Mouse (Mus musculus) neural tube, embryonic 15.5 days (tissue): ENCODE measurements around the gene Syk. TPM values are rescaled to one million over a fixed set of nuclear protein-coding genes. Genes with fewer than 3 reads are reported as not detected.

Source experiments
- ATAC-seq: fragments of 200-750 bp; cut with Nextera tagmentation; 2 replicates; pipeline ENCODE4 v1.8.0; 2017; ENCODE audit warnings: mild to moderate bottlenecking, moderate TSS enrichment, moderate library complexity; ENCODE audit not compliant: low FRiP score
- H3K27ac ChIP-seq: fragments of 300-500 bp; sonication (generic); replicated peaks from 2 replicates; pipeline ENCODE4 v1.5.1; 2015; ENCODE audit warnings: mild to moderate bottlenecking, inconsistent platforms
- H3K27me3 ChIP-seq: fragments of 300-500 bp; sonication (generic); replicated peaks from 2 replicates; pipeline ENCODE4 v1.6.1; 2015; ENCODE audit warnings: inconsistent platforms
- H3K36me3 ChIP-seq: fragments of 300-500 bp; sonication (generic); 2 replicates; pipeline ENCODE4 v1.6.1; 2015; ENCODE audit warnings: inconsistent platforms
- H3K4me1 ChIP-seq: fragments of 300-500 bp; sonication (generic); 2 replicates; pipeline ENCODE4 v1.6.1; 2015; ENCODE audit warnings: inconsistent platforms
- H3K4me2 ChIP-seq: fragments of 300-500 bp; sonication (generic); 2 replicates; pipeline ENCODE4 v1.6.1; 2015; ENCODE audit warnings: inconsistent platforms, mild to moderate bottlenecking, moderate library complexity
- H3K4me3 ChIP-seq: fragments of 300-500 bp; sonication (generic); replicated peaks from 2 replicates; pipeline ENCODE4 v1.5.1; 2015; ENCODE audit warnings: mild to moderate bottlenecking, inconsistent platforms
- H3K9ac ChIP-seq: fragments of 300-500 bp; sonication (generic); replicated peaks from 2 replicates; pipeline ENCODE4 v1.6.1; 2015; ENCODE audit warnings: mild to moderate bottlenecking, inconsistent platforms
- H3K9me3 ChIP-seq: fragments of 300-500 bp; sonication (generic); replicated peaks from 2 replicates; pipeline ENCODE4 v1.6.1; 2016; ENCODE audit warnings: inconsistent platforms
- WGBS: fragments of 180-500 bp; shearing (Covaris S2); methylation state at CpG from one replicate; pipeline ENCODE4 v1.1.7; 2015; ENCODE audit warnings: mixed read lengths; 5-methylcytosine and 5-hydroxymethylcytosine counted together
- polyA plus RNA-seq: library from polyadenylated mRNA; unstranded; fragments of >200 nt; fragmentation: Nextera tagmentation; extraction: Ambion mirVana; gene quantifications from 2 replicates; pipeline ENCODE4 v1.2.1, GENCODE M21; 2015

Syk gene
- polyA plus RNA-seq, 1 experiment from 2014 or later, result 0.96 TPM

GRCm38 (mm10) chr13:52584654-52585455, 1.9 kb downstream of the Syk start:
- ATAC-seq, result no peak
- Histone ChIP-seq H3K36me3 (no peaks in the 10 kb centered on the region), H3K9me3 (no peaks in the 10 kb centered on the region), H3K9ac (no peak overlapping the region), H3K4me2 (no peak overlapping the region), H3K4me1 (peaks cover 9% of the 10 kb centered on the region), H3K27ac (no peak overlapping the region), H3K27me3 (peaks cover 21% of the 10 kb centered on the region), H3K4me3 (no peak overlapping the region)
- WGBS, result 74% methylated on average over 17 of the region's 17 CpGs

DNA sequence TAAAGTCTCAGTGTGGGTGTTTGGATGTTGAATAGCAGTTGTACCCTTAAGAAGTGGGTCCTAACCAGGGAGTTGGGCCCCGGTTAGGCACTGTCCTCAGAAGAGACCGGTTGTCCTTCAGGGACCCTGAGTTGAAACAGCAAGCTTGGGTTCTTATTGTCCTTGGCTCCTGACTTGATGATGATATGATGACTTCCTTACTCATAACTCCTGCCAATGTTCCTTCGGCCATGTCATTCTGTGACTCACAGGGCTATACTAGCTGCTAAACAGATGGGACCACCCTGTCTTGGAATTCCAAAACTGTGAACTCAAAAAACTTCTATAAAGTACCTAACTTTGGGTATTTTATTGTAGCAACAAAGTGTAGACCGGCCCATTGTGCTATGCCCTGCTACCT, 4.8 kb downstream of the Syk start:
- Histone ChIP-seq H3K9ac (no peak overlapping the region), H3K9me3 (no peaks in the 10 kb centered on the region), H3K4me3 (no peak overlapping the region), H3K27ac (no peak overlapping the region), H3K36me3 (no peaks in the 10 kb centered on the region), H3K4me1 (peaks cover 7% of the 10 kb centered on the region), H3K4me2 (no peak overlapping the region), H3K27me3 (peaks cover 16% of the 10 kb centered on the region)
- WGBS, result 91% methylated on average over 4 of the region's 4 CpGs
- no peak for ATAC-seq

DNA sequence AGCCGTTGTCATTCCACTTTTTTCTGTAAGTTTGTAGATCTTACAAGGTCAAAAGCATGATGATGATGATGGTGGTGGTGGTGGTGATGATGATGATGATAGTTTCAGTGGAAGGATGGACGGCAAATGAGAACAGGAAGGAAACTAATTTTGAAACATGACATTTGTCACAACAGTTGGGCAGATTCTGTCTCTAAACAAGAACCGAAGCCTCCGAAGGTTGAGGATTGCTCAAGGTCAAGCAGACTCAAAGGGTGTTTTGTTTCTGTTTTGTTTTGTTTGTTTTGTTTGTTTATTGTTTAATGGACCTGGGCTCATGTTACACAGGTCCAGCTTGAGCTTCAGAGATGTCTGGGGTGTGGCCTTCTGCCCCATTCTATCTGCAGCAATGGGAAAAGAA, 6.1 kb downstream of the Syk start:
- Histone ChIP-seq H3K4me2 (no peak overlapping the region), H3K4me1 (no peaks in the 10 kb centered on the region), H3K9ac (no peak overlapping the region), H3K36me3 (no peaks in the 10 kb centered on the region), H3K4me3 (no peak overlapping the region), H3K27ac (no peak overlapping the region), H3K27me3 (peaks cover 5% of the 10 kb centered on the region; the same call in 1 of the 2 replicates), H3K9me3 (no peaks in the 10 kb centered on the region)
- ATAC-seq, result no peak
- 93% methylated on average over 4 of the region's 4 CpGs for WGBS

- Histone ChIP-seq H3K27me3 (no peaks in the 10 kb centered on the region), H3K4me2 (no peak overlapping the region), H3K4me1 (no peaks in the 10 kb centered on the region), H3K36me3 (no peaks in the 10 kb centered on the region), H3K27ac (no peak overlapping the region), H3K4me3 (no peak overlapping the region), H3K9me3 (no peaks in the 10 kb centered on the region), H3K9ac (no peak overlapping the region)
- 98% methylated on average over 4 of the region's 4 CpGs for WGBS
- no peak for ATAC-seq
Observed at GRCm38 (mm10) chr13:52591831-52592230, 8.9 kb downstream of the Syk start.

DNA sequence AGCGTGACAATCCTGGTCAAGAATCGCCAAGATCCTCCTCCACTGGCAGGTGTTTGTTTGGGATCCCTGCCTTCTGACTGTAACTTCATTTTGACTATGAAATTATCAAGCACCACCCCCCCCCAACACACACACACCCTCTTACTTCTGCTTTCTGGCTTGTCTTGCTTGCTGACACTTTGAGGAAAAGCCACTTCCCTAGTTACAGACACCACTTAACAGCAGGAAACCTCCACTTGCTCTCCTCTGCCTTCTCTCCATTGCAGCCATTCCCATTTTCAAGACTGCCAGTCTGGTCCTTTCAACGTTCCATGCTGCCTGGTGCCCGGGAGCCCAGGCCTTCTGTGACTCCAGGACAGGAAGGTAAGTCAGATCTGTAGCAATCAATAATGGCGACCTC, 13.7 kb downstream of the Syk start:
- ATAC-seq, result no peak
- no peaks in the 10 kb centered on the region for H3K9me3 ChIP-seq
- H3K27ac ChIP-seq, result no peak overlapping the region

GRCm38 (mm10) chr13:52597092-52597678, 14.2 kb downstream of the Syk start:
- Histone ChIP-seq H3K9ac (no peak overlapping the region), H3K36me3 (no peaks in the 10 kb centered on the region), H3K27me3 (no peaks in the 10 kb centered on the region), H3K9me3 (no peaks in the 10 kb centered on the region), H3K4me3 (no peak overlapping the region), H3K4me2 (no peak overlapping the region), H3K27ac (no peak overlapping the region), H3K4me1 (no peaks in the 10 kb centered on the region)
- WGBS, result 73% methylated on average over 11 of the region's 11 CpGs
- ATAC-seq, result no peak

More for the DNA sequence above, 13.7 kb downstream of the Syk start:
- Histone ChIP-seq H3K9ac (no peak overlapping the region), H3K4me1 (no peaks in the 10 kb centered on the region), H3K27me3 (no peaks in the 10 kb centered on the region), H3K4me2 (no peak overlapping the region), H3K36me3 (no peaks in the 10 kb centered on the region), H3K4me3 (no peak overlapping the region)
- WGBS, result 81% methylated on average over 5 of the region's 5 CpGs

DNA sequence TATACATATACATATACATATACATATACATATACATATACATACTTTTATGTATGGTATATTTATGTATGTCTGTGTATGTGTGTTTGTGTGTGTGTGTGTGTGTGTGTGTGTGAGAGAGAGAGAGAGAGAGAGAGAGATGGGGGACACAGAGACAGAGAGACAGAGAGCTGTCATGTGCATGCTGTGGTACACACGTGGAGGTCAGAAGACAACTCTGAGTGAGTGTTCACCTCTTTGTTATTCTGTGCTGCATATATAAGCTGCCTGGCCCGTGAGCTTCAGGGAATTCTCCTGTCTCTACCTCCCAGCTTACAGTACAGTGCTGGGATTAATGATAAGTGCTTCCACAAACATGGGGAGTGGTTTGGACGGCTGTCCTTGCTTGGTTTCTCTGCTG, 15.3 kb downstream of the Syk start:
- Histone ChIP-seq H3K9ac (no peak overlapping the region), H3K4me2 (no peak overlapping the region), H3K36me3 (no peaks in the 10 kb centered on the region), H3K9me3 (no peaks in the 10 kb centered on the region), H3K27me3 (no peaks in the 10 kb centered on the region), H3K27ac (no peak overlapping the region), H3K4me3 (no peak overlapping the region), H3K4me1 (no peaks in the 10 kb centered on the region)
- no peak for ATAC-seq
- 62% methylated on average over 3 of the region's 3 CpGs for WGBS

DNA sequence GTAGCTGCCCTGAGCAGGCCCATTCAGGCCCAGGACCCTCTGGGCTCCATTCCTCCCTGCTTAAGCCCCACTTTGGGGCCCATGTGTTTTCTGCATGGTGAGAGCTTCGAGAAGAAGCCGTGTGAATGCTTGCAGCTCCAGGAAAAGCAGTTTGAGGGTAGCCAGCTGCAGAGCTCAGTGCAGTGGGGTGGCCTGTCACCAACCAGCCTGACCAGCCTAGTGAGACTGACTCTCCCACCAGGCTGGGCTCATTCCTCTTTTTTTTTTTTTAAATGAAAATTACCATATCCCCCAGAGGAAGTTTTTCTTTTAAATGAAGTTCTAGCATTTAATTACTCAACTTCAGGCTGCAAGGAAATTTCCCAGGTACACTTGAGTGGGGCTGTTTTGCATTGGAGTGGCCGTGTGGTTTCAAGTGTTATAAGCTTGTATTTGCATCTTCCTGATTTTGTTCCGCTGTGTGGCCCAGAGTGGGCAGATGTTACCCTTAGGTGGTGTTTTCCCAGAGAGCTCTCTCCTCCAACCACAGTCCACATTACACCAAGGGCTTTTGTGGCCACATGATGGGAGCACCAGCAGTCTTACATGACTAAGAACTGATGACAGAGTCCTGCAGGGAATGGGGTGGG, 17.2 kb downstream of the Syk start:
- no peaks in the 10 kb centered on the region for H3K9me3 ChIP-seq
- no peak overlapping the region for H3K9ac ChIP-seq
- ATAC-seq, result no peak
- no peaks in the 10 kb centered on the region for H3K36me3 ChIP-seq
- H3K4me2 ChIP-seq, result no peak overlapping the region
- H3K27ac ChIP-seq, result no peak overlapping the region
- no peak overlapping the region for H3K4me3 ChIP-seq
- H3K4me1 ChIP-seq, result peaks cover 9% of the 10 kb centered on the region; the same call in 1 of the 2 replicates
- WGBS, result 56% methylated on average over 4 of the region's 4 CpGs
- H3K27me3 ChIP-seq, result no peaks in the 10 kb centered on the region

DNA sequence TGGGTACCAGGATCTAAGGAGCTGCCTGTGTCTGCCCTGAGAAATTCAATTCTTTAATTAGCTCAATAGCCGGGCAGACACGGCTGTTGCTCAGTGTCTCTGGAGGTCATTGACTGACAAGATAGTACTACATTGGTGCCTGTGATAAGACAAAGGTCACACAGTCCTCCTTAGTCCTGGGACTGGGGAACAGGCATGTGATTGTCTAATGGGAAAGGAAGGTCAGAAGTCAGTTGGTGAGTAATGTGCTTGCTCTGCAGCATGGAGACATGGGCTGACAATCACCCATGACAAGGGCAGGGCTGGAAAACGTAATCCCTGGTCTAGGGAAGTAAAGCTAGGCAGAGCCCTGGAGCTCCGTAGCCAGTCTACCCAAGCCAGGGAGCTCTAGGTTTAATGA, 19.8 kb downstream of the Syk start:
- Histone ChIP-seq H3K9ac (no peak overlapping the region), H3K4me1 (peaks cover 18% of the 10 kb centered on the region; the same call in 1 of the 2 replicates), H3K27ac (no peak overlapping the region), H3K4me2 (no peak overlapping the region), H3K36me3 (no peaks in the 10 kb centered on the region), H3K4me3 (no peak overlapping the region), H3K9me3 (no peaks in the 10 kb centered on the region), H3K27me3 (no peaks in the 10 kb centered on the region)
- 69% methylated on average over 4 of the region's 4 CpGs for WGBS
- no peak for ATAC-seq

- Histone ChIP-seq H3K36me3 (no peaks in the 10 kb centered on the region), H3K27ac (no peak overlapping the region), H3K4me3 (no peak overlapping the region), H3K4me2 (no peak overlapping the region), H3K4me1 (peaks cover 18% of the 10 kb centered on the region; the same call in 1 of the 2 replicates), H3K9me3 (no peaks in the 10 kb centered on the region), H3K9ac (no peak overlapping the region), H3K27me3 (no peaks in the 10 kb centered on the region)
- 70% methylated on average over 6 of the region's 6 CpGs for WGBS
- ATAC-seq, result no peak
Observed at GRCm38 (mm10) chr13:52603704-52604349, 20.9 kb downstream of the Syk start.

GRCm38 (mm10) chr13:52605006-52605405, 22.0 kb downstream of the Syk start:
- WGBS, result 84% methylated on average over 3 of the region's 3 CpGs
- Histone ChIP-seq H3K27ac (no peak overlapping the region), H3K4me2 (no peak overlapping the region), H3K4me3 (no peak overlapping the region), H3K9me3 (no peaks in the 10 kb centered on the region), H3K36me3 (no peaks in the 10 kb centered on the region), H3K27me3 (no peaks in the 10 kb centered on the region), H3K9ac (no peak overlapping the region), H3K4me1 (peaks cover 18% of the 10 kb centered on the region; the same call in 1 of the 2 replicates)
- no peak for ATAC-seq
